Mouse (Mus musculus) cerebellum, postnatal 36 days (tissue): Measurements from ENCODE around the gene Ces4a.
"Not testable (repeated sequence)": the region's sequence is repeated elsewhere in the genome, so short reads cannot be mapped to it uniquely, and the experiment has no call there.

Experiments
- DNase-seq, 2 experiments: peaks; one replicate each; pipeline ENCODE4 v3.0.0; 2021 to 2022; ENCODE audit warnings: mixed read lengths in 2 of 2

The Ces4a gene

DNA sequence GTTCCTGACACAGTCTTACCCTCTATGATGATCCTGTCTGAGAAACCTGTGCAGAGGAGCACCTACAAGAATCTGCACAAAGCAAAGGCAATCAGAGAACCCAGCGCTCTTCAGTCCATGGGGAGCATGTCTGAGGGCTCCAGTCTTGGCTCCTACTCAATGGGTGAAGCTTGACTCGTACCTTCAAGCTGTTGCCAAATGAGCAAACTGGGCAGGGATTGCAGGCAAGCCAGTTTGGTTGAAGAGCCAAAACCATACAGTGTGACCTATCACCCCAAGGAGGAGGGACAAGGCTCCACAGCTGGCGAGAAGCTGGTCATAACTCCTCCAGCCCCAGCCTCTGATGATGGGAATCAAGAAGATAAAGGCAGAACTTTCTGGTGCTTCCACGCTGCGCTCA lies at the start of gene Ces4a:
Gene Ces4a (plus strand): TSS at position 292 of the 400 bp plus-strand sequence.
- no peak for DNase-seq

DNA sequence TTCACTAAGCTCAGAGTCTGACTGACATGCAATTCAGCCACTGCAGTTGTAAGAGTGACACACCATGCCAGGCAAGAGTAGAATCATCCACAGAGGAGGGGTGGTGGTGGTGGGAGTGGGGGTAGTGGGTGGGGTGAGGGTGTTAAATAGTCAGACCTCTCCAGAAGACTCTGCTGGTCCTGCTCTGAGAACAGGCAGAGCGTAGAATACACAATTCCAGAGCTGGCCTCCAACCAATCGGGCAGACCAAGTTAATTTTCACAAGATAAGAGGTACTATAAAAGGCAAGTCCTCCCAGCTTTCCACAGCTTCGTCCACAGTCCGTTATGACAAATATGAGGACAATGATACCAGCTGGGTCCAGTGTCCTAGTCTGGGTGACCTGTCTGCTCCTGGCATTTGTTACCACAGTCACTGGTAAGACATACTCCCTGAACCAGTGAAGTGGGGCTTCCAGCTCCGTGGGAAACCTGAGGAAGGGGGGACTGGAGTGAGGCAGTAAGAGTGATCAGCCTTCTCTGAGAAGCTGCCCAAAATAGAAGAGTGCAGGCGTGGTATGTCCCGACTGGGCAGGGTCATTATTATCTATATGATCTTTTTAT lies 48.0 kb upstream of the Ces4a start, which contains the start of gene Ces3b:
Gene Ces3b (plus strand): TSS at position 305 of the 602 bp plus-strand sequence.
- DNase-seq = no peak

DNA sequence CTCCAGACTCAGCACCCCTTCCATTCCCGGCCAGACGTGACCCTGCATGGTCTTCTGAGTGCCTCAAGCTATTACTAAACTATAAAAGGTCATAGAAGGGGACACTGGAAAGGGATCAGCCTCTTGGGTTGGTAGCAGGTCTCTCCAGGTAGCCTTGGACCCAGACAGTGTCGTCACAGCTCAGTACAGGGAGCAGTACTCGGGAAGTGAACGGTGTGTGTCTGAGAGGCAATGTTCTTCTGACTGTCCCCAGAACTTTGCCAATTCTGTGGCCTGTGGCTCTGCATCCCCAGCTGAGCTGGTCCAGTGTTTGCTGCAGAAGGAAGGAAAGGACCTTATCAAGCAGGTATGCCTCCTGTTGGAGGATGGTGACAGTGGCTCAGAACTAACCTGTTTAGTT lies 43.4 kb upstream of the Ces4a start:
- not testable (repeated sequence) for DNase-seq

DNA sequence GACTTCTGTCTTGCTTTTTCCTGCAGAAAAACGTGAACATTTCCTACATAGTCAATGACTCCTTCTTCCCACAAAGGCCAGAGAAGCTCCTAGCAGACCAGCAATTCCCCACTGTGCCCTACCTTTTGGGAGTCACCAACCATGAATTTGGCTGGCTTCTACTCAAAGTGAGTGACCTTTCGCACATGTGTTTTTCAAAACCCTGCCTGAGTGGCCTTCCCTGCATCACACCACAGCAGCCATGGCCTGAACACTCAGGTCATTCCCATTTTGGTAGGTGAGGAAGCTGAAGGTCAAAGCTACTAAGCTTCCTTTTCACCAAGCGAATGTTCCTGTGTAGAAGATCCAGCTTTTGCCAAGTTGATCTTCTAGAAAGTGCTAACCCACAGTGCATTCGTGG lies 43.0 kb upstream of the Ces4a start:
- DNase-seq = no peak

DNA sequence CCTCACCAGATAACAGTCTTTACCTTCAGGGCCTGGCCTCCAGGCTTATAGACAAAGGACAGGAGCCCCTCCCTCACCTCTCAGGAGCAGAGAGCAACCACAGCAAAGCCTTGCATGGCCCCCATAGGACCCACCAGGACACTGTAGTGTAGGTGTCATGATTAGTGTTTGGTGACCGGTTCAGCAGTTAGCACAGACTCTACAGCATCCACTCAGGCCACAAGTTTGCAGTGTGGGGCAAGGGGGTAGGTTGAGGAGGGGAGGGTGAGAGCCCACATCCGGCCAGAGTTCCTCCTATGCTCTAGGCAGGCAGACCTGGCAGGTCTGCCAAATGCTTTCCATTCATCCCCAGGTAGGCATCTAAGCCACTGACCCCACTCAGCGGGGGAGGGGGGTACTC lies 37.6 kb upstream of the Ces4a start:
- DNase-seq = no peak

DNA sequence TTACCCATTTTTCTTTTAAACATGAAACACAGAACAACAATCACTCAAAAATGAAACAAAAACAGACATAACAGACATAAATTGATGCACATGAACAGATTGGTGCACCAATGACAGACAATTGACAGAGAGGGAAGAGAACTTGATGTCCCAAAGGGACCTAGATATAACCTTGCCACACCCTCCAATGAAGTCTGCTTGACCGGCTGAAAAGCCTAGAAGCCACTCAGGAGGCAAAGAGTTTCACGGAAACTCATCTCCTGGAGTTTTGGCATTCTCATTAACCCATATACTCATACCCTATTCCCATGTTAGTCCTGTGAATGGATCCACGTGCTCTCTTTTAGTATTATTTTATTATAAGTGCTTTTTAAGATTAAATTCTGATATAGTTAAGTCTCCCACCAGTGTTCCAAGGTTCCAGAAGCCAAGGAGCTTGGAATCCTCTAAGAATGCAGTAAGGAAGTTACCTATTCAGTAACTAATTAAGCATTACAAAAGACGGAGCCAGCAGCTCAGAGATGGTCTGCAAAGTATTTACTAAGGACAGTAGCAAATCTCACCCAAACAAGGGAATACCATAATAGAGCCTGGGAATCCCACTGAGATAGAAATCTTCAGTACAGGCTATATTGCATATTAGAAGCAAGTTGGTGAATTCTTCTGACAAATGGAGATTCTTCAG lies 29.4 kb upstream of the Ces4a start:
- not testable (repeated sequence) for DNase-seq

DNA sequence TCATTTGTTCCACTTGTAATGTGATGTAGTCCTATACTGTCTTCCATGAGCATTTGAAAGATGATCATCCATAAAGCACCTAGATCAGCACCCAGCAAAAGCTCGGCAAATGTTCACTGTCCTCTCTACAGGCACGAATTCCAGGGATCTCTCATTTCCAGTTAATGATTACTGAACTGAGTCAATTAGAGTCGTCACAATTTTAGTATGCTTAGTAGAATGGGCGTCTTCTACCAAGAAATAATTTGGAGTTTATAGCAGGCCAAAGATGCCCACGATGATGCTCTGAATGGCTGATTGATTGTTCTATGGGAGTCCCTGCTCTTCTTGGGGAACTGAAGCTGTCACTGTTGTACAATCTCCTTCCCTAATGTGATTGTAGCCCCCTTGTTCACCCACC lies 27.9 kb upstream of the Ces4a start:
- DNase-seq = not testable (repeated sequence)

DNA sequence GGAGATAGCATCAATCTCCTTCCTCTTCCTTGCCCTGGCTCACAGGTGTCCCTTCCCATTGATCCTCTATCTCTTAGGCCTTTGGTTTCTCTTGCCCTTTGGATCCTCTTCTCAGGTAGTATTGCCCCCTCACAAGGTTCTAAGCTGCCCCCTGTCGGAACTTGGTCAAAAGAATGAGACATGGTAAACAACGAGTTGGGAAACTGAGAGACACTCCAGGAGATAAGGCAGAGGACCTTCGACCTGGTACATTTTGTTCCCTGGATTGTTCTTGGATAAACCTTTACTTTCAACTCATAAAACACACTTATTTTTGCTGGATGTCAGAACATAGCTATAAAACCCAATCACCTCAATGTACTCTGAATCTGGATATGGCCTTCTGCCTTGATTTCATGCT lies 27.4 kb upstream of the Ces4a start:
- no peak for DNase-seq

DNA sequence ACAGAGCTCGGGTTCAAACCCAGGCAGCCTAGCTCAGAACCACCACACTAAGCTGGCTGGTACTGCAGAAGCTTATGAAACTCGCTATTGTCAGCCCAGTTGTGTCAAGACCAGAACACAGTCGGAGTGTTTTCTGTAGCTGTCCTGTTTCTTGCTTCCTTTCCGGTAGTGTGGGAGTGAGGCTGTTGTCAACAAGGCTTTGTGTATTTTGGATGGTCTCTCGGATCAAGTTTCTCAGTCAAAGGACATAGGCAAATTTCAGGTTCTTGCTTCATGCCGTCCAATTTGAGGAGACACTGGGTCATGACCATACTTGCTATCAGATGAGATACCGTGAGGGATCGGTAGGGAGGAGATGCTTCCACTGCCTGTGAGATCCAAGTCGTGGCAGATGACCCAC lies 1.7 kb upstream of the Ces4a start:
- DNase-seq = no peak

DNA sequence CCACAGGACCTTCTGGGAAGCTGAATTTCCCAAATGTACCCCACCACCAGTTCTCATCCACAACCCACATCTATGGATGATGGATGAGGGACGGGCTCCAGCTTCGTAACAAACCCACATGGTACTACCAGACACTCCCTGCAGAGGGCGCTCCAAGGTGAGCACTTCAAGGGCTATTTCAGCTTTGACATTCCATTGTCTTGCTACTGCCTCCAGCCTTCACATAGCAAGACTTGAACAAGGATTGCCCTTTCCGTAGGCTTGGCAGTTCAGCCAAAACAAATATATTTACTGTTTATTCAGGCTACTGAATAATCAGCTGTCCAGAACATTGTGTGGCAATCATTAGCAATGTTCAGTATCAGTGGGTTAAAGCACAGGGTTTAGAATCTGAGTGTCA lies 6.8 kb downstream of the Ces4a start:
- peak; percentile 57 to 60 for DNase-seq

DNA sequence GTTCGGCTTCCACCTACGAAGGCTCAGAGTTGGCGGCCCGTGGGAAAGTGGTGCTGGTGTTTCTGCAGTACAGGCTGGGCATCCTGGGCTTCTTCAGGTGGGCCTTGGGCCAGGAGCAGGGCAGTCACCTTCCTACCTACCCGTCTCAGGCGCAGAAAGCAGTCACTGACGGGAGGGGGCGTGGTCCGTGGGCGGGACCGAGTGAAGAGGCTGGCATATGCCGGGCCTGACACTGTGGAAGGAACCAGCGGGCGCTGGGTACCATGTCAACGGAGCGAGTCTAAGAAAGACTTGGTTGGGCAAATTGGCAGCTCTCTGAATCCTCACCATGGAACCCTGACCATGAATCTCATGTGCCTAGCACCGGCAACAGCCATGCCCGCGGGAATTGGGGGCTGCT lies 10.8 kb downstream of the Ces4a start:
- no peak for DNase-seq

DNA sequence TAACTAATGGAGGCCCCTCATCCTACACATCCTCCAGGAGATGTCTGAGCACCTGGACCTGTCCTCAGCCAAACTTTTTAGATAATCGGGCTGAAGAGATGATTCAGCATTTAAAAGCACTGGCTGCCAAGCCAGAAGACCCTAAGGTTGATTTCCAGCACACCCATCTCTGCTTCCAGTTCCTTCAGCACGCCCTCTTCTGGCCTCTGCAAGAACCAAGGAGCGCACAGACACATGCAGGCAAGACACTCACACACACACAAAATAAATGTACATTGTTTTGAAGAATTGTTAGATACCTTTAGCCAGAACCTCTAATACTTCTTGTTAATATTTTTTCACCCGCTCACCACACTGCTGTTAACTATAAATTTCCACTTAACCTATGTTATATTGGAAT lies 20.1 kb downstream of the Ces4a start:
- DNase-seq = no peak

DNA sequence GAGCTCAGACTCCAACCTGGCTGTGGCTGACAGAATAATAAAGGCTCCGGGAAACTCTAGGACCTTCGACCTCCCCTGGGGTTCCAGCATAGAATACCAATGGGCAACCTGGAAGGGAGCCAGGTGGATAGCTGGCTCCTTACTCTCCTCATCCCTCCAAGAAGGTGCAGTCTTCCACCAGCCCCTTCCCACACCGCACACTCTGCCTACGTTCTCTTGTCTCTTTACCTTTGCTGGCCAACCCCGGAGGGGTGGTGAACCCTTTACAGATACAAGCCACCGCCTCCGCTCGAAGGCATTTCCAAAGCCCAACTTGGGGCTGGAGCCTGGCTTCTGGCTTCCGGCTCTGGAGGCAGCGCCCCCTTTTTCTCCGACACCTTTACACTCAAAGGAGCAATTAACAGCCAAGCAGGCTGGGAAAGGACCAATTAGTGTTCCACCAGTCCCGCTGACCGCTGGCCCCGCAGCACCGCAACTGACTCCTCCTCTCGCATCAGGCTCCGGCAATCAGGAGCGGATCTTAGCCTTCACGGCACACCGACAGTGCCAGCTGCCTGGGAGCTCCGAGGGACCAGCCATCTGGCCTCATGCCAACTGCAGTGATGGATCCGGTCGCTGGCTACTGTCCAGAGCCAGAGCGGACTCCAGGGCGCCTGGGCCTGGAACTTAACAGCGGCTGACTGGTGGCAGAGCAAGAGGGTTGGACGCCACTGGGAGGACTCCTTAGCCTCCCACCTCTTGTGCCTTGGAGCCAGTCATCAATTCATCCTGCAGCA lies 21.2 kb downstream of the Ces4a start:
- peak; percentile 64 to 69 for DNase-seq

DNA sequence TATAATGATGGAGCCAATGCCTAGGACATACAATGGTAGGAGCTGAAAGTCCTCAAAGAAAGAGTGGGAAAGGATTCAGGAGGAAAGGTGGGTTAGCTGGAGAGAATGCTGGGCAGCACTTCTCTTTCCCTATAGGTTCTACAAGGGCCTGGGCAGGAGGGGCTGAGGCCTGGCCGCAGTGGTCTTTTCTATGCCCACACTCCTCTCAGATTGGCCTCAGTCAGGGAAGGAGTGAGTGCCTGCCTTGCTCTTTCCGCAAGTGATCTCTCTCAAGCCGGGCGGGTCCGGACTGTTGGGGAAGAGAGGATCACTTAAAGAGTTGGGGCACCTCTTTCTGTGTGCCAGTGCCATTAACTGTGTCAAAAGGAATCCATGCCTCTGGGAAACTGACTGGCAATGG lies 22.7 kb downstream of the Ces4a start:
- DNase-seq = no peak

DNA sequence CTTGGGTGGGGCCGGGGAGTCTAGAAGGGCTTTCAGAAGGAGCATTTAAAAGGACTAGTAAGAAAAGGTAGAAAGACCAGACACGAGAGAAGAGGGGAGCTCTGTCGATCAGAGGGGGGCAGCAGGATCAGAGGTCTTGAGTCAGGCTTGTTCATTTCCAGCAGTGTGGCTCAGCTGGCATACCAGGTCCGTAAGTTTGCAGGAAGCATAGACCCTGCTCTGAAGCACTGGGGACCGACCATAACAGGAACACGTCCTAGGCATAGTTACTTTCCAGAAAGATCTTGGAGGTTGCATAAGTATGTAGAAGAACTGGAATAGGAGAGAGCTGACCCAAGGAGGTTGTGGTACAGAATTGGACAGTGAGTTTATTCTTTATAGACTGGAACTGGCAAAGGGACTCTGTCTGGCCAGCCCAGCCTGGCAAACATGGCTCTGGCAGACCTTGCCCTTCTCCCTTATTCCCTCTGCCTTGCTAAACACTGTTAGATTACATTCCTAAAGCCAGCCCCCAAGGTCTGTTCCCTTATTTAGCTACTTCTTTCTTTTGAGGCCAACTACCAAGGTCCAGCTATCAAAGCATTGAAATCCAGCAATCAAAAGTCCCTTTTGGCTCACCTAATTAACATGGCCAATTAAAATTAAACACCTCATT lies 23.6 kb downstream of the Ces4a start:
- DNase-seq = no peak

DNA sequence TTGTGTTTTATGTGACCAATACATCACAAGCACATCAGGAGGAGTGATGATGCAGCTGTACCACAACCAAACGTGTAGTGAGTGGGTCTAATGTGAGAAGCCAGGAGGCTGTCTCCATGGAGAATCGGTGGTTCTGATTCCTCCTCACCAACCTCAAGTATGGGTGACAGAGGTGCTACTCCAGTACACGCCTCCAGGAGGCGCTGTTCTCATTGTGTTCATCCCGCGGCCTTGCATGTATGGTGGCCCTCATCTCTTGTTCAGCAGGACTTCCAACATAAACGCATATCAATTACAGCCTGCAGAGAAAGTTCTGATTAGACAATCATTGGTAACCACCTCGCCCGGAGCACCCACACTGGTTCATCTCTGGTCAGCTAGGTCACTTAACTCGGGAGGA lies 26.0 kb downstream of the Ces4a start:
- DNase-seq = peak in 1 of 2 experiments; percentile 13

DNA sequence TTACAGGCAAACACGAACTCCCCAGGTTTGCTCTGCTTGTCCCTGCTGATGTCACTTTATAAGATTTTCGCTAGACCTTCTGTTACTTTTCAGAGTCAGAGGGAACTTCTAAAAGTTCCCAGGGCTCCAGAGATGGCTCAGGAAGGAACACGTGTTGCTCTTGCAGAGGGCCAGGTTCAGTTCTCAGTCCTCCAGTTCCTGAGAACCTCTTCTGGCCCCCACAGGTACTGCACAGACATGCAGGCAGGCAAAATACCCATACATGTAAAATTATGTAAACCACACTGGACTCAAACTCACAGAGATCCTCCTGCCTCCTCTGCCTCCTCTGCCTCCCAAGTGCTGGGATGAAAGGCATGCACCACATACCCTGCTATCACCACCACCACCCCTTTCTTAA lies 26.5 kb downstream of the Ces4a start:
- no peak for DNase-seq

DNA sequence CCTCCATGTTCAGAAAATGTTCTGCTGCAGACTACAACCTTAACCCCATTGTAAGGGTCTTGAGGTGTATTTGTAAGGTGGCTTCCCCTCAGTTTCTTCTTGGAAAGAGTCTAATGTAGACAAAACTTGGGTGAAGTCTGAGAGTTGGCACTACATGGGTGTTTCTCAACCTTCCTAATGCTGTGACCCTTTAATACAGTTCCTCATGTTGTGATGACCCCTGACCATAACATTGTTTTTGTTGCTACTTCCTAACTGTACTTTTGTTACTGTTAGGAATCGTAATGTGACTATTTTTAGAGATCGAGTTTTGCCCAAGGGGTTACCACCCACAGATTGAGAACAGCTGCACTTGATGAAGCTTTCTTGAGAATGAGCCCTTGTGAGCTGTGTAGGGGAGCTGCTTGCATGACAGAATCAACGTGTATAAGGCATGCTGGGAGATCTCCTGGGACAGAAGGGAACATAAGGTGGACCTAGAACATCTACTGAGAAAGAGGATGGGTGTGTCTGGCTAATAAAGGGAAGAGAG lies 29.6 kb downstream of the Ces4a start:
- no peak for DNase-seq

DNA sequence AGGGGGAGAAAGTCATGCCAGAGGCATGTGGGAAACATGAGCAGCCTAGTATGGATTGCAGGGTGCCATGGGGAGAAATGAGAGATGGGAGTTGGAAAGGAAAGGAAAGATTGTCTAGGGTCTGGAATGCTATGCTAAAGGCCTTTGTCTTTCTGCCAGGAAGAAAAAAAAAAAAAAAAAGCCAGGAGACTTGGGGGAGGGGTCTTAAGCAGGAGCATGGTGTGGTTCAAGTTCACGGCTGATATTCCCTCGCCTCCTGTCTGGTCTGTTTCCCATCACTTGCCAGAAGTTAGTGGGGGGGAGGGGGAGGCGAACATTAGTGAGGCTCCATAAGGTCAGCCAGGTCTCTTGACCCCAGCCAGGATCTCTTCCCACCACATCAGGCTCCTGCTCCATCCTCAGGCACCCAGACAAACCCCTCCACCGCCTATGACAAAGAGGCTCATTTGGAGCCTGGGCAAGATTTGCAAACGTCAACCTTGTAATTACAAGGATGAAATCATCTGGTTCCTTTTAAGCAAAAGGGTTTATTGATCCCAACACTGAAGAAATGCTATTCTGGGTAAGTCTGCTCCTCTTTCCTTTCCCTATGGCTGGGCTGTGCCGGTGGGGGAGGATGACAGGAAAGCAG lies 32.8 kb downstream of the Ces4a start:
- no peak for DNase-seq

DNA sequence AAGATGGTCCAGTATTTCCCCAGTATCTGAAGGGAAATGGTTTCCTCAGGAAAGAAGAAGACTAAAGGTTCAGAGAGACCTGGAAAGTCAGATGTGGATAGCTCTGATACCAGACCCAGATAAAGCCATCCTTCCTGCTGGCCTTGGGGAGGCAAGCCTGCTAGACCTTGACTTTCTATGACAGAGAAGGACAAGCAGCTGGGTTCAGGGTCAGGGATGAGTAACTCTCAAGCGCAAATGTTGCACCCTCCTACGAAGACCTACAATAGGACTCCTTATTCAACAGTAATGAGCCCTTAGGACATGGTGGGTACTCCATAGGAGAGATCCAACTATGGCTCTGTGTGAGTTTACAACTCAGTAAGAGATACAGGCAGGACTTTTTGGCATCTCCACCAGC lies 33.6 kb downstream of the Ces4a start:
- DNase-seq = no peak

DNA sequence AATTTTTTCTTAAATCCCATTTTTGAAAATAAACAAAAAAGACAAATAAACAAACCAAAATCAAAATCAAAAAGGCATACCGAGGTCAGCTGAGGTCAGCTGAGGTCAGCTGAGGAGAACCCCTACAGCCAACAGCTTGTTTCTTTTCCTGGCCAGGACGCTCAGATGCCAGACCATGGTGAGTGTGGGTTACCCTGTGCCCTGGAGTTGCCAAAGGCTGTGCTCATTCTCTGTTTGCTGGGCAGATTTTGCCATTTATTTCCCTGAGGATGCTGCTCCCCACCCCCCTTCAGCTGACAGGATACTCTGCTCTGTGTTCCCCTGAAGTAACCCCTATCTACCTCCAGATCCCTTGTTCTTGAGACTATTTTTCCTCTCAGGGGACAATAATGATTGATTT lies 35.5 kb downstream of the Ces4a start:
- no peak for DNase-seq

DNA sequence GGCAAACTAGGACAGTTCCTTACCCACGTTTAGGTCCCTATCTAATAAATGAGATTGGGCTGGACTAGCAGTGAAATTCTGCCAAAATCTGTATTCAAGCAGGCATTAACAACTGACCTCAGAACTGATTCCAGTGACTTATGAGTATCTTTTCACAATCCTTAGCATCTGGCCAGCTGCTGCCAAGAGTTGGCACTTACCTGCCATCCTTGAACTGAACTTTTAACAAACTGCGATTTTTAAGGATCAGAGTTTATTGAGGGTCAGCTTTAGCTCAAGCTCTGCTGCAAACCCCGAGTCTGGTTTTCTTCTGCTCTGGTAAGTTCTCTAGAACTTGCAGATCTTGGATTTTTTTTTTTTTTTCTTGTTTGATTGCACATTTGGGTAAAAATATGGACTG lies 38.0 kb downstream of the Ces4a start:
- no peak for DNase-seq

DNA sequence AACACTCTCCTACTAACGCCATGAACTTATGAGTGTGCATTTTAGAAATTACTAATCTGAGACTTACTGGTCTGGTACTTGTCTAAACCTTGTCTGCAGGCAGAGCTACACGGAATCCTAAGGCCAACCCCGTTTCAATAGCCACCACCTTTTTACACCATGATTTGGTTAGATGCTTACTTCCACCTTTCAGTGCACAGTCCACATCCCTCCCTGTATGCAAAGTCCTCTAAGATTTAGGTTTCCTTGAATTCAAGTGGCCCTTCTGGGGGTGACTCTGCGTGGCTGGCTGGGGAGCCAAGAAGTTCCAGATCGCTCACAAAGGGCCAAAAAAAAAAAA lies 38.4 kb downstream of the Ces4a start:
- no peak for DNase-seq
